Mouse (Mus musculus): ENCODE measurements around the gene Chchd6. TPM values are rescaled to one million over a fixed set of nuclear protein-coding genes. Genes with fewer than 3 reads are reported as not detected.

The Chchd6 gene
- total and polyA plus RNA-seq, 3 experiments: 49.5 to 74.7 TPM; not detected in 1

DNA sequence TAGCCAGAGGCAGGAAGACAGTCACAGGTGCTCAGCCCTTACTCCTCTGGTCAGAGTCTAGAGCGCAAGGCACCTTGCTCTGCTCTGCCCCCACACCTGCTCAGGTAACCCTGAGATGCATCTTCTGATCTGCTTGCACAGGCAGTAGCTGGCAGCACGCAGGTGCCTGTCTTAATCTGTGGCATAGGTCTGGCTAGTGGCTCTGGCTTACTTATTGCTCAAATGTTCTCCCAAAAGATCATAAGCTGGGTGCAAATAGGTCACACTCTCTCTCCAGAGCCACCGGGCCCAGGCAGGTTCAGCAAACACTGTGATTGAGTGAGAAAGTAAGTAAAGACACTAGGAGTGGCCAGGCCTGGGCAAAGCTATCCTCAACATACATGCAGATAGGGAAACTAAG is 236.3 kb downstream of the Chchd6 start:
- peaks cover 16% of the 10 kb centered on the region for H3K79me2 ChIP-seq (ENCODE audit: control insufficient read depth, insufficient read depth, low read length, poor library complexity)
- H3K27me3 ChIP-seq (ENCODE audit: control insufficient read depth in 1 of 2, insufficient read depth in 2 of 2, low read length in 2 of 2): no peaks in the 10 kb centered on the region

DNA sequence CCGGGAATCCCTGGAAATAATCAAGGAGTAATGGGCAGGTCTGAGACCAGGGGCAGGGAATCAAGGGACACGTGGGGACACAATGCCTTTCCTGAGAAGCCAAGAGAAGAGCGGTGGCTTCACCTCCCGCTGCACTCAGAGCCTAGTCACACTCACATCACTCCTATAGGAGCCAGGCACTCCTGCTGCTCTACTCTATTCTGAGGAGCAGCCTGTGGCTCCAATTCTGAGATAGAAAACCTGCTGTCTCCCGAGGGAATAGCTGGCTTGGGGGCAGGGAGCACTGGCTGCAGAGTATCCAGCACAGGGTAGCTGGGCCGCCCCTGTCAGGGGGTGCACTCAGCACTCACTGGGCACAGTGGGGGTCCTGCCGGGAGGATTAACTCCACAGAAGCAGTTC is 239.8 kb downstream of the Chchd6 start:
- H3K9ac ChIP-seq (ENCODE audit: control insufficient read depth, low read depth, low read length, poor library complexity, severe bottlenecking): no peak overlapping the region
- H3K79me2 ChIP-seq (ENCODE audit: control insufficient read depth, insufficient read depth, low read length, poor library complexity): peaks cover 2% of the 10 kb centered on the region
- TF ChIP-seq MXI1 (IDR thresholded peaks at IDR 0.05; ENCODE audit: low read depth, low read length) (no peak), TAL1 (IDR thresholded peaks at IDR 0.05; ENCODE audit: low read length) (no peak), USF1 (IDR thresholded peaks at IDR 0.05; ENCODE audit: low read depth, low read length) (no peak)
- no peak for DNase-seq (ENCODE audit: low read depth, low spot score)
- no peak overlapping the region for H3K27ac ChIP-seq (ENCODE audit: control insufficient read depth, low read depth, low read length)
- peaks cover 0 to 15% of the 10 kb centered on the region in 2 experiments; a peak in 2 of 4 replicates for H3K4me1 ChIP-seq (ENCODE audit: control insufficient read depth in 1 of 2, insufficient read depth in 2 of 2, low read length in 2 of 2)
- no peaks in the 10 kb centered on the region for H3K9me3 ChIP-seq (replicated peaks; ENCODE audit: insufficient read depth, low read length)
- H3K27me3 ChIP-seq (ENCODE audit: control insufficient read depth in 1 of 2, insufficient read depth in 2 of 2, low read length in 2 of 2): no peaks in the 10 kb centered on the region
- peaks cover 0 to 5% of the 10 kb centered on the region in 2 experiments; a peak in 1 of 4 replicates for H3K36me3 ChIP-seq (ENCODE audit: control insufficient read depth in 1 of 2, insufficient read depth in 2 of 2, low read length in 2 of 2)
- H3K4me3 ChIP-seq (ENCODE audit: control insufficient read depth in 1 of 2, insufficient read depth in 1 of 2, low read depth in 2 of 2, low read length in 2 of 2): no peak overlapping the region

More for the DNA sequence above, 236.3 kb downstream of the Chchd6 start:
- no peak overlapping the region for H3K9ac ChIP-seq (ENCODE audit: control insufficient read depth, low read depth, low read length, poor library complexity, severe bottlenecking)
- H3K9me3 ChIP-seq (replicated peaks; ENCODE audit: insufficient read depth, low read length): no peaks in the 10 kb centered on the region
- TF ChIP-seq MAFK (IDR thresholded peaks at IDR 0.05; ENCODE audit: borderline replicate concordance, low read depth, low read length): no peak
- TF ChIP-seq ZKSCAN1 (IDR thresholded peaks at IDR 0.05; ENCODE audit: low read depth, low read length): no peak
- TF ChIP-seq ETS1 (IDR thresholded peaks at IDR 0.05; ENCODE audit: low read depth, low read length): no peak
- no peak for TF ChIP-seq MYB (IDR thresholded peaks at IDR 0.05; ENCODE audit: low read depth, low read length)
- no peak for TF ChIP-seq TAL1 (IDR thresholded peaks at IDR 0.05; ENCODE audit: low read length)
- no peak for TF ChIP-seq RCOR1 (IDR thresholded peaks at IDR 0.05; ENCODE audit: low read depth, low read length)
- TF ChIP-seq MAX (IDR thresholded peaks at IDR 0.05; ENCODE audit: low read length): no peak
- TF ChIP-seq E2F4 (IDR thresholded peaks at IDR 0.05; ENCODE audit: borderline replicate concordance, low read depth, low read length): no peak
- TF ChIP-seq NRF1 (IDR thresholded peaks at IDR 0.05; ENCODE audit: insufficient read depth, low read depth, low read length, poor library complexity, severe bottlenecking): no peak
- TF ChIP-seq ZNF384 (IDR thresholded peaks at IDR 0.05; ENCODE audit: low read depth, low read length): no peak
- no peak for TF ChIP-seq RAD21 (IDR thresholded peaks at IDR 0.05; ENCODE audit: low read depth, low read length)
- TF ChIP-seq ZMIZ1 (IDR thresholded peaks at IDR 0.05; ENCODE audit: low read depth, low read length): no peak
- no peak for TF ChIP-seq EP300 (IDR thresholded peaks at IDR 0.05; ENCODE audit: low read depth in 1 of 2, low read length in 2 of 2)
- TF ChIP-seq BHLHE40 (IDR thresholded peaks at IDR 0.05; ENCODE audit: borderline replicate concordance, low read depth, low read length): no peak
- no peak overlapping the region for H3K4me3 ChIP-seq (ENCODE audit: control insufficient read depth in 1 of 2, insufficient read depth in 1 of 2, low read depth in 2 of 2, low read length in 2 of 2)
- no peak overlapping the region for H3K27ac ChIP-seq (ENCODE audit: control insufficient read depth, low read depth, low read length)
- H3K4me1 ChIP-seq (ENCODE audit: control insufficient read depth in 1 of 2, insufficient read depth in 2 of 2, low read length in 2 of 2): peaks cover 0 to 27% of the 10 kb centered on the region in 2 experiments
- no peak for DNase-seq (ENCODE audit: low read depth, low spot score)
- H3K36me3 ChIP-seq (ENCODE audit: control insufficient read depth in 1 of 2, insufficient read depth in 2 of 2, low read length in 2 of 2): peaks cover 0 to 9% of the 10 kb centered on the region in 2 experiments; a peak in 1 of 4 replicates

Data from MEL (cell line).